30 mouse cellular contexts compared by ENCODE assay signal in genomic region chr11:3624391-3625027, GRCm38 (mm10). TPM values are rescaled to one million over a fixed set of nuclear protein-coding genes. Genes with fewer than 3 reads are reported as not detected.
A peak's percentile ranks its signal among the peaks of the same experiment; 100 is the strongest.
DNase-seq lines count a peak whose midpoint lies in the region; ATAC-seq lines count a peak whose summit lies in the region.
"Had no signal": no experiment of that assay in that cellular context is flagged by ENCODE, and none has a peak within 500 bp of the region (broad histone marks: within the 10 kb centered on the region; RNA-seq: fewer than 3 reads in every experiment).

No protein-coding gene starts in this region.

- ATAC-seq in kidney, embryonic 14.5 days (ENCODE audit: low FRiP score, low TSS enrichment), result peak; percentile 43; the same call in 1 of the 2 replicates
- ATAC-seq: activated CD4-positive, CD25-positive, alpha-beta regulatory T cell, adult 4 months; CD4-positive, CD25-positive, alpha-beta regulatory T cell, adult 4 months; forebrain, embryonic 14.5 days; forebrain, postnatal 0 days; hindbrain, embryonic 16.5 days had no signal

- H3K4me1 ChIP-seq in kidney, embryonic 14.5 days (ENCODE audit: control insufficient read depth, insufficient read depth, low read length), result 0 out of 2 replicates have a peak, but pooled peaks cover 5% of the 10 kb centered on the region

- no peak overlapping the region for H3K27ac ChIP-seq in kidney, embryonic 14.5 days (ENCODE audit: low read depth, low read length)
- H3K27ac ChIP-seq: embryonic facial prominence, embryonic 10.5 days; embryonic facial prominence, embryonic 13.5 days; gastrocnemius, adult 2 months; heart, embryonic 15.5 days; hindbrain, embryonic 10.5 days; hindbrain, embryonic 13.5 days had no signal

- H3K36me3 ChIP-seq in kidney, embryonic 14.5 days (ENCODE audit: control insufficient read depth, insufficient read depth, low read length), result no peaks in the 10 kb centered on the region
- H3K36me3 ChIP-seq: embryonic facial prominence, embryonic 10.5 days; embryonic facial prominence, embryonic 13.5 days; heart, embryonic 12.5 days; heart, embryonic 15.5 days; hindbrain, embryonic 10.5 days; hindbrain, embryonic 13.5 days had no signal

- H3K9me3 ChIP-seq in kidney, embryonic 14.5 days (ENCODE audit: control insufficient read depth, low read length), result peaks cover 5% of the 10 kb centered on the region; the same call in 1 of the 2 replicates
- H3K9me3 ChIP-seq: embryonic facial prominence, embryonic 10.5 days; heart, embryonic 15.5 days; hindbrain, embryonic 13.5 days had no signal

- H3K4me3 ChIP-seq in kidney, embryonic 14.5 days (ENCODE audit: low read length), result no peak overlapping the region
- H3K4me3 ChIP-seq: embryonic facial prominence, embryonic 10.5 days; embryonic facial prominence, embryonic 13.5 days; erythroblast, embryonic 14.5 days; gastrocnemius, adult 2 months; heart, embryonic 12.5 days; heart, embryonic 15.5 days; hindbrain, embryonic 10.5 days; hindbrain, embryonic 13.5 days had no signal

- H3K27me3 ChIP-seq in kidney, embryonic 14.5 days (ENCODE audit: control insufficient read depth, insufficient read depth, low read length), result no peaks in the 10 kb centered on the region; the same call in 1 of the 2 replicates

- no peak for DNase-seq in kidney, adult 8-10 months
- DNase-seq in kidney, postnatal 14 days, result peak; percentile 32
- DNase-seq in kidney, adult 18-20 months, result no peak
- peak; percentile 58 for DNase-seq in NIH3T3 (ENCODE audit: low read depth)
- no peak for DNase-seq in ovary, postnatal 14 days (ENCODE audit: low spot score)
- DNase-seq: adrenal gland, adult 8-10 months; adrenal gland, postnatal 25 days; cerebellum, adult 11-12 months; cerebellum, adult 8-10 months; cerebellum, postnatal 10 days; cerebellum, postnatal 36 days; embryo, embryonic 11 days; forebrain, postnatal 0 days; gastrocnemius, adult 2 months; gastrocnemius, postnatal 14 days; heart, adult 11 months; heart, postnatal 10 days; heart, postnatal 36 days had no signal

- H3K4me2 ChIP-seq in kidney, embryonic 14.5 days (replicated peaks; ENCODE audit: low read depth, low read length), result no peak overlapping the region
- H3K4me2 ChIP-seq: embryonic facial prominence, embryonic 13.5 days; heart, embryonic 12.5 days; heart, embryonic 15.5 days; hindbrain, embryonic 13.5 days had no signal

- 62% methylated on average over 4 of the region's 4 CpGs for WGBS in kidney, embryonic 14.5 days

- no peak overlapping the region for H3K9ac ChIP-seq in kidney, embryonic 14.5 days (ENCODE audit: low read depth, low read length)
- H3K9ac ChIP-seq: embryonic facial prominence, embryonic 13.5 days; forebrain, postnatal 0 days; heart, embryonic 12.5 days; heart, embryonic 15.5 days; hindbrain, embryonic 13.5 days had no signal

RNA-seq across cellular contexts. Expression of gene Morc2a, which starts 24.5 kb away (rescaled TPM):
- polyA plus RNA-seq in kidney, embryonic 14.5 days (2014; fragmentation: Nextera tagmentation; extraction: Ambion mirVana), result 18.2 and 23.7 TPM in 2 replicates

Comparison
In these comparisons a context has a peak if more than half of its experiments do, and no peak if none do; other contexts are left out.
1. DNase-seq: peak in kidney, postnatal 14 days (single experiment) and NIH3T3 (single experiment); none in kidney, adult 8-10 months (0 of 2), kidney, adult 18-20 months (single experiment) and ovary, postnatal 14 days (single experiment).